Mouse (Mus musculus) cerebellum, postnatal 25 days (tissue): ENCODE results near the gene Nt5c2.
"Not testable (repeated sequence)": the region's sequence is repeated elsewhere in the genome, so short reads cannot be mapped to it uniquely, and the experiment has no call there.

Experiments used
- DNase-seq, 2 experiments: peaks; one replicate each; pipeline ENCODE4 v3.0.0; 2021; ENCODE audit warnings: mixed read lengths in 2 of 2

The Nt5c2 gene

GRCm38 (mm10) chr19:46984726-46985622, 30.0 kb downstream of the Nt5c2 start:
- DNase-seq = no peak

GRCm38 (mm10) chr19:46983966-46984380, 31.0 kb downstream of the Nt5c2 start:
- DNase-seq = no peak

GRCm38 (mm10) chr19:46983352-46983965, 31.5 kb downstream of the Nt5c2 start:
- DNase-seq = no peak

- DNase-seq = no peak
These were observed 33.5 kb downstream of the Nt5c2 start for GRCm38 (mm10) chr19:46981462-46981861.

- no peak for DNase-seq
These were observed 35.2 kb downstream of the Nt5c2 start for GRCm38 (mm10) chr19:46979781-46980105.

GRCm38 (mm10) chr19:46978920-46979780, 35.8 kb downstream of the Nt5c2 start:
- DNase-seq = no peak

- not testable (repeated sequence) for DNase-seq
These were observed 36.9 kb downstream of the Nt5c2 start for GRCm38 (mm10) chr19:46978069-46978468.

- DNase-seq = peak in 1 of 2 experiments; percentile 44
These were observed 37.5 kb downstream of the Nt5c2 start for GRCm38 (mm10) chr19:46977460-46977859.

- no peak for DNase-seq
These were observed 38.2 kb downstream of the Nt5c2 start for GRCm38 (mm10) chr19:46976743-46977142.

GRCm38 (mm10) chr19:46975997-46976396, 39.0 kb downstream of the Nt5c2 start:
- DNase-seq = no peak

GRCm38 (mm10) chr19:46975565-46975964, 39.4 kb downstream of the Nt5c2 start:
- DNase-seq = peak in 1 of 2 experiments; percentile 50

- DNase-seq = no peak
These were observed 42.8 kb downstream of the Nt5c2 start for GRCm38 (mm10) chr19:46972159-46972558.

- no peak for DNase-seq
These were observed 43.2 kb downstream of the Nt5c2 start for GRCm38 (mm10) chr19:46971712-46972111.

- DNase-seq = no peak
These were observed 43.8 kb downstream of the Nt5c2 start for GRCm38 (mm10) chr19:46971051-46971689.

GRCm38 (mm10) chr19:46970121-46970729, 44.7 kb downstream of the Nt5c2 start:
- no peak for DNase-seq

- peak; percentile 40 to 43 for DNase-seq
These were observed 45.5 kb downstream of the Nt5c2 start for GRCm38 (mm10) chr19:46969286-46969985.

- peak in 1 of 2 experiments; percentile 28 for DNase-seq
These were observed 46.1 kb downstream of the Nt5c2 start for GRCm38 (mm10) chr19:46968833-46969232.

- no peak for DNase-seq
These were observed 47.1 kb downstream of the Nt5c2 start for GRCm38 (mm10) chr19:46967861-46968260.

- DNase-seq = no peak
These were observed 48.6 kb downstream of the Nt5c2 start for GRCm38 (mm10) chr19:46966330-46966729.

GRCm38 (mm10) chr19:46965496-46965895, 49.5 kb downstream of the Nt5c2 start:
- DNase-seq = no peak

- no peak for DNase-seq
These were observed 50.6 kb downstream of the Nt5c2 start for GRCm38 (mm10) chr19:46964353-46964752.

GRCm38 (mm10) chr19:46963440-46963839, 51.5 kb downstream of the Nt5c2 start:
- DNase-seq = no peak
